Mouse (Mus musculus): ENCODE measurements around the gene Fam118a. TPM values are rescaled to one million over a fixed set of nuclear protein-coding genes. Genes with fewer than 3 reads are reported as not detected.

Fam118a gene
- 19.6 to 26.2 TPM (median 20.7 TPM) in 4 replicates for total RNA-seq (2023; ENCODE audit: inconsistent age)

DNA sequence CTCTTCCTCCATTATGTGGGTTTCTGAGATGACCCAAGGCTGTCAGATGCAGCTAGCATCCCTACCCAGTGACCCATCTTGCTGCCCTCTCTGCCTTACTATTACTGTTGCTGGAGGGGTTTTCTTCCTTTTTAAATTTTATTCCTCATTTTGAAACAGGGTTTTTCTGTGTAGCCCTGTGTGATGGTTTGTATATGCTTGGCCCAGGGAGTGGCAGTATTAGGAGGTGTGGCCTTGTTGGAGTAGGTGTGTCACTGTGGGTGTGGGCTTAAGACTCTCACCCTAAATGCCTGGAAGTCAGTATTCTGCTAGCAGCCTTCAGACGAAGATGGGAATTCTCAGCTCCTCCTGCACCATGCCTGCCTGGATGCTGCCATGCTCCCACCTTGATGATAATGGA, at the start of gene Fam118a:
Gene Fam118a, plus strand, starts transcription at position 301 of the 400 bp plus-strand sequence.

DNA sequence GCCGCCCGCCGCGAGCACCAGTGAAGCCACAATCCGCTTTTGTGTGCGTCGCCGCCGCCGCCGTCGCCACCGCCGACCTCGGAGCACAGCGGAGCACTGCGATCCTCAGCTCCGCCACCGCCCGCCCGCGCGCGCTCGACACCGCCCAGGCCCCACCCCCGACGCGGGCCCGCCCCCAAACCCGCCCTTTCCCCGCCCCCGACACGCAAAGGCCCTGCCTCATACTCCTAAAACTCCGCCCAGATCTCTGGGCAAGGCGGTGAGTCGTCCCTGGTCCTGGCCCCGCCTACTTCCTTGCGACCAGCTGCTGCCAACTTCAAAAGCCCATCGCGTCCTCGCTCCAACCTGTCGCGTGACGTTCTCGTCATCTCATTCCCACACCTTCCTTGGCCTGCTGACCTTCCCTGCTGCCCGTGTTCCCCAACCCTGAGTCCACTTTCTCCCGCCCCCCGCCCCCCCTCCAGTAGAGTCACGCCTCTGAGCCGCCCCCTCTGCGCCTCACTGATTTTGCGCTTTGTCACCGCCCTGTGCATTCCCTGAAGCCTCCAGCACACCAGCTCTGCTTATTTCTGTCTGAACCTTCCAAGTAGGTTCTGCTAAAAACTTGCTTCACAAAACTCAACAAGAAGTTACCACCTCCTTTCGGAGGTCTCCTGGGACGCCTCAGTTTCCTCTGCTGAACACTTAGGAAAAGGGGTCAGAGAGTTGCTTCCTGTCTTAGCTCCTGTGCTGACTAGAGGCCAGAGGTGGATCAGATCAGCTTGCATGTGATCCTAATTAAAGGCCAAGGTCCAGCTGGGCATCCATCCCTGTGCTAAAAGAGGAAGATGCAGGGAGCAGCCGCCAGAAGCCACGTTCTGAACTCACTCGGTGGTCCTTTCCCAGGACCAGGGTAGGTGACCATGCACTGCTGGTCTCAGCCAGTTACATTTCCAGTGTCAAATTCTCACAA, 40.6 kb upstream of the Fam118a start, which contains the start of gene 5031439G07Rik:
Gene 5031439G07Rik, minus strand, starts transcription at position 678 of the 952 bp plus-strand sequence.

DNA sequence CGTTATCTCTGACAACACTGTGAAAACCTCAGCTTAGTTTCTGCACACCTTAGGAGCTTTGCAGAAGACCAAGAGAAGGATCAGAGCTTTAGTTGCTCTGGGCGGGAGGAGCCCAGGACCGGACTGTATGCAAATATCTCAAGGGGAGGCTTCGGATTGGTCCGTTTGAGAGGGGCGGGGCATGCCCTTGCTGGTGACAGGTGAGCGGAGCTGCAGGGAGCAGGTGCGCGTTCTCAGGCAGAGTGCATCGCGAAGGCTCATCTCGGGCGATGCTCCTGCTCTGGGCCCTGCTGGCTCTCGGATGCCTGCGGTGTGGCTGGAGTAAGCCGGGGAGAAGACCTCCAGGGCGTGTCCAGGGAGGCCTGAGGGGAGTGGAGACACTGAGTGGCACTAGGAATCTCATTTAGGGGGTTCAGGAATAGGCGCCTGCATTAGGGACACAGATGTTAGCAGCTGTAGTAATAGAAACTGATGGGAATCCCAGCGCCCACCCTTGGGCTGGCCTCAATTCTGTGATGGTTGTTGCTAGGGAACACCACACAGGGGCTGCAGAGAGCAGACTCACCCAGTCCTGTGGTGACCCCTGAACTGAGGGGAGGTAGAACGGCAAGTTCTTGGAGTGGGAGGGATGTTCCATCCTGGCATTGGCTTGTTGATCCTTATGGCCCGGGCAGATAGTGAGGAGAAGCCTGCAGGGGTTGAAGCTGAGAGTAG, 11.6 kb upstream of the Fam118a start, which contains the start of gene Upk3a:
Gene Upk3a, plus strand, starts transcription at position 191 of the 714 bp plus-strand sequence.

Other genes with a start within 250 kb of the Fam118a start
- gene Phf21b, start 172.9 kb upstream of the Fam118a start, total RNA-seq (2023; ENCODE audit: inconsistent age) = 0.57 to 1.9 TPM (median 1.5 TPM) in 4 replicates
- gene Gm29666, start 108.9 kb upstream of the Fam118a start, total RNA-seq (2023; ENCODE audit: inconsistent age) = 0.69 to 1.1 TPM (median 0.86 TPM) in 4 replicates
- 53.0 to 58.3 TPM (median 53.5 TPM) in 4 replicates for gene Nup50, start 105.5 kb upstream of the Fam118a start, total RNA-seq (2023; ENCODE audit: inconsistent age)
- gene 5031439G07Rik, start 40.4 kb upstream of the Fam118a start, total RNA-seq (2023; ENCODE audit: inconsistent age) = 74.6 to 97.7 TPM (median 77.9 TPM) in 4 replicates
- gene Upk3a, start 11.8 kb upstream of the Fam118a start, total RNA-seq (2023; ENCODE audit: inconsistent age) = not detected in 4 replicates
- gene Smc1b, start 103.0 kb downstream of the Fam118a start, total RNA-seq (2023; ENCODE audit: inconsistent age) = not detected in 4 replicates
- not detected in 4 replicates for gene Ribc2, start 103.1 kb downstream of the Fam118a start, total RNA-seq (2023; ENCODE audit: inconsistent age)
- gene Fbln1, start 177.0 kb downstream of the Fam118a start, total RNA-seq (2023; ENCODE audit: inconsistent age) = 0.19 to 0.22 TPM in 2 of 4 replicates, not detected in the others